Mouse (Mus musculus) stomach, embryonic 14.5 days (tissue): ENCODE measurements around the gene Esp24. TPM values are rescaled to one million over a fixed set of nuclear protein-coding genes. Genes with fewer than 3 reads are reported as not detected.
"Not testable (repeated sequence)": the region's sequence is repeated elsewhere in the genome, so short reads cannot be mapped to it uniquely, and the experiment has no call there.

Experiments
- ATAC-seq: fragments of 200-750 bp; cut with Nextera tagmentation; 2 replicates; pipeline ENCODE4 v1.8.0; 2017; ENCODE audit warnings: low read depth, moderate TSS enrichment; ENCODE audit not compliant: insufficient number of reproducible peaks, insufficient read depth, low FRiP score
- H3K27ac ChIP-seq: fragments of 300-500 bp; sonication (generic); 2 replicates; pipeline ENCODE4 v1.5.1; 2014; ENCODE audit warnings: mild to moderate bottlenecking, low read length, moderate library complexity, mixed read lengths
- H3K27me3 ChIP-seq: fragments of 300-500 bp; sonication (generic); 2 replicates; pipeline ENCODE4 v1.6.1; 2014; ENCODE audit warnings: low read length, control low read depth, mixed read lengths; ENCODE audit not compliant: control insufficient read depth, insufficient read depth
- H3K36me3 ChIP-seq: fragments of 300-500 bp; sonication (generic); 2 replicates; pipeline ENCODE4 v1.6.1; 2014; ENCODE audit warnings: mild to moderate bottlenecking, control low read depth, low read length, moderate library complexity, mixed read lengths; ENCODE audit not compliant: control insufficient read depth, insufficient read depth
- H3K4me1 ChIP-seq: fragments of 300-500 bp; sonication (generic); 2 replicates; pipeline ENCODE4 v1.6.1; 2014; ENCODE audit warnings: low read length, control low read depth, mixed read lengths; ENCODE audit not compliant: control insufficient read depth, insufficient read depth
- H3K4me2 ChIP-seq: fragments of 300-500 bp; sonication (generic); replicated peaks from 2 replicates; pipeline ENCODE4 v1.6.1; 2014; ENCODE audit warnings: low read depth, low read length, control low read depth
- H3K4me3 ChIP-seq: fragments of 300-500 bp; sonication (generic); 2 replicates; pipeline ENCODE4 v1.5.1; 2014; ENCODE audit warnings: low read depth, low read length, control low read depth
- H3K9ac ChIP-seq: fragments of 300-500 bp; sonication (generic); replicated peaks from 2 replicates; pipeline ENCODE4 v1.6.1; 2014; ENCODE audit warnings: low read depth, mild to moderate bottlenecking, control low read depth, low read length, moderate library complexity, mixed read lengths
- H3K9me3 ChIP-seq: fragments of 300-500 bp; sonication (generic); 2 replicates; pipeline ENCODE4 v1.6.1; 2016; ENCODE audit warnings: low read depth, low read length, control low read depth; ENCODE audit not compliant: control insufficient read depth
- WGBS: fragments of 180-500 bp; shearing (Covaris S2); extraction: QIAGEN DNeasy Blood & Tissue Kit; methylation state at CpG from one replicate; pipeline ENCODE4 v1.1.7; 2014; 5-methylcytosine and 5-hydroxymethylcytosine counted together
- polyA plus RNA-seq: library from polyadenylated mRNA; unstranded; fragments of >200 nt; fragmentation: Nextera tagmentation; extraction: Ambion mirVana; gene quantifications from 2 replicates; pipeline ENCODE4 v1.2.1, GENCODE M21; 2014

Esp24 gene
- not detected in 2 replicates for polyA plus RNA-seq

DNA sequence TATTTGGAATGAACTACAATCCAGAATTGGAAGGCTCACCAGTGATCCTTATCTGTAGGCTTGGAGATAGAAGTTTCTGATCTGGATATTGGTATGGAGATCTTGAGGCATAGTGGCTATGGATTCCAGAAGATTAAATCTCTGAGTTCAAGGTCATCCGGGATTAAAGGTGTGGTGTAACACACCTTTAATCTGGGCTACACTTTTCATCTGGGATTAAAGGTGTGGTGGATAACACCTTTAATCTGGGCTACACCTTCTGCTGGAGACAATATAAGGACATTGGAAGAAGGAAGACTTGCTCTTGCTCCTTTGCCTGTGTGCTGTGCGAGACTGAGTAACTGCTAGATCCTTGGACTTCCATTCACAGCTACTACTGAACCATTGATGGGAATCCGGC is at the start of gene Esp24:
Gene Esp24 (plus strand): TSS at position 301 of the 400 bp plus-strand sequence.
- not testable (repeated sequence) for H3K9ac ChIP-seq, H3K4me1 ChIP-seq, H3K4me2 ChIP-seq, H3K36me3 ChIP-seq, H3K4me3 ChIP-seq, H3K27me3 ChIP-seq, H3K27ac ChIP-seq, ATAC-seq, H3K9me3 ChIP-seq
- WGBS: 83% methylated on average over 3 of the region's 3 CpGs

DNA sequence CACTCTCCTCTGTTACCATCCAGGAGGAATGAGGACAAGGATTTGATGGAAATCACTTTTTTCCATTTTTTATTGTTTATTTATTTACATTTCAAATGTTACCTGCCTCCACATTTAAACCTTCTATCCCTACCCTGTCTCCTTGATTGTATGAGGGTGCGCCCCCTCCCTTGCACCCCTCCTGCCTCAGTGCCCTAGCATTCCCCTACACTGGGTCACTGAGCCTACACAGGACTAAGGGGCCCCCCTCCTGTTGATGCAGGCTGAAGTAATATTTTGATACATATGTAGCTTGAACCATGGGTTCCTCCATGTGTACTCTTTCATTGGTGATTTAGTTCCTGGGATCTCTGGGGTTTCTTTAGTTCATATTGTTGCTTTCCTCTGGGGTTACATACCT is 26.6 kb upstream of the Esp24 start:
- H3K4me1 ChIP-seq: no peaks in the 10 kb centered on the region
- H3K27ac ChIP-seq: no peak overlapping the region
- no peak for ATAC-seq
- 83% methylated on average over 1 of the region's 1 CpGs for whole genome bisulfite sequencing
- no peaks in the 10 kb centered on the region for H3K9me3 ChIP-seq
- H3K9ac ChIP-seq: no peak overlapping the region
- H3K36me3 ChIP-seq: no peaks in the 10 kb centered on the region
- H3K4me2 ChIP-seq: no peak overlapping the region
- H3K27me3 ChIP-seq: no peaks in the 10 kb centered on the region
- H3K4me3 ChIP-seq: no peak overlapping the region

DNA sequence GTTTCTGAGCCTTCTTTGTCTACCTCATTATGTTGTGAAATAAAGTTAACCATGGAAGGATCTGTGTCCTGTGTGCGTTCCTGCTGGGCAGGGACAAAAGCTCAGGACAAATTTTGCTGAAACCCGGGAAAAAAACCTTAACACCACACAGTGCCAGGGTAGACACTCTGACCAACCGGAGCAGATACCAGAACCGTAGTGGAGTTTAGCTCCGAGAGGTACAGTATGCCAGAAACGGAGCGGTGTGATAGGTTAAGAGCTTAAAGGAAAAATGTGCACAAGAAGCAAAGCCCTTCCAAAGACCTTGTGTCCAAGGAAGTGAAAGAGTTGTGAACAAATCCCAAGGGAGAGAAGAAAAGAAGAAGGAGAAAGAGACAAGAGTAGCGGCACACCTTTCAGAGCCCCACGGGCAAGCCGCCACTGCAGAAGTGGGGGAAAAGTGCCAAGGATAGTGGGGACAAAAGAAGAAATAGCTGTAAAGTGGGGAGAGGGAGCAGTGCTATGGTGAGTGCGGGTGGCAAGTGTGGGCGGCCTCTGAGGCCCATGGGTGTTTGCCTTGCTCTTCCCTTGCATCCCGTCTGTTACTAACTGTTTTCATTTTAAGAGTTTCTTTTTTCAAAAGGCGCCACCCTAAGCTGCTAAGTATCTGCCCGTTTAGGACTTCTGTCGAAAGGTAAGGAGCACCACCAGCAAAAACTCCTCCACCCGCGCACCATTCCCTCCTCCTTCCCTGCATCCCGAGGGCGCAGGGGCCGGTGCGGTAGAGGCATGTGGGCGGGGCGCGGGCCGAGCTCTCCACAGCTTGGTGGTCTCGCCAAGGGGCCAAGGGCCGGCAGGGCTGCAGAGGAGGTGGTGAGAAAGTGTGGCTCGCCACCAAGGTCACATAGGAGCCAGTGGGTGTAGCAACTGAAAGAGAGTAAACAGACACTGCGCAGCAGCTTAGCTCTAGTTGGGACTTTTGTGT is 25.5 kb upstream of the Esp24 start:
- 38% methylated on average over 30 of the region's 30 CpGs for WGBS
- no peaks in the 10 kb centered on the region for H3K9me3 ChIP-seq
- ATAC-seq: no peak

DNA sequence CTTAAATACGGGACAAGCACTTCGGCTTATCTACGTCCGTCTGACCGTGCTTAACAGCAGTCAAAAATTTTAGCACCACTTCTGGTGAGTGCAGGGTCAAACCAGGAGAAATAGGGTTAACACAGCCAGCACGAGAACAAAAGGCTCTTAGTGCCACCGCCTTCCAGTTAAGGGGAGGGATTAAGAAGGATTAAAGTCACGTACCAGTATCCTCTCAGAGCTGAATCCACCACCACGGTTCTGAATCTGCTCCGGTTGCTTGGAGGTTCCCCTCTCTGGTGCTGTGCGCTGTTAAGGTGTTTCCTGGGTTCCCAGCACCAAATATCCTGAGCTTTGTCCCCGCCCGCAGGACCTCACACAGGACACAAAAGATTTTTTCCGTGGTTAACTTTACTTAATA is 19.3 kb upstream of the Esp24 start:
- H3K9ac ChIP-seq: no peak overlapping the region
- H3K27ac ChIP-seq: no peak overlapping the region
- H3K36me3 ChIP-seq: no peaks in the 10 kb centered on the region
- WGBS: 64% methylated on average over 14 of the region's 14 CpGs
- H3K4me1 ChIP-seq: no peaks in the 10 kb centered on the region
- no peak overlapping the region for H3K4me3 ChIP-seq
- no peaks in the 10 kb centered on the region for H3K27me3 ChIP-seq
- ATAC-seq: no peak
- no peak overlapping the region for H3K4me2 ChIP-seq
- peaks cover 3% of the 10 kb centered on the region; the same call in 1 of the 2 replicates for H3K9me3 ChIP-seq

More for the DNA sequence above, 25.5 kb upstream of the Esp24 start:
- Histone ChIP-seq H3K27ac (no peak overlapping the region), H3K36me3 (no peaks in the 10 kb centered on the region), H3K4me1 (no peaks in the 10 kb centered on the region), H3K4me2 (peak overlapping the region; percentile 22; the same call in 1 of the 2 replicates), H3K9ac (no peak overlapping the region), H3K4me3 (no peak overlapping the region), H3K27me3 (no peaks in the 10 kb centered on the region)

- no peak for ATAC-seq
- Histone ChIP-seq H3K27ac (no peak within 1 kb of the TSS), H3K9ac (no peak within 1 kb of the TSS), H3K4me1 (no peaks in the 10 kb centered on the region), H3K27me3 (no peaks in the 10 kb centered on the region), H3K36me3 (no peaks in the 10 kb centered on the region), H3K4me3 (no peak within 1 kb of the TSS), H3K4me2 (no peak within 1 kb of the TSS), H3K9me3 (no peaks in the 10 kb centered on the region)
Measured at GRCm38 (mm10) chr17:39043241-39043640, 6.7 kb downstream of the Esp24 start, which contains the start of gene Gm21903. Gene Gm21903, minus strand, starts transcription at chr17:39043341.

GRCm38 (mm10) chr17:39063641-39064040 is 27.1 kb downstream of the Esp24 start:
- Histone ChIP-seq H3K4me1 (no peaks in the 10 kb centered on the region), H3K4me2 (no peak overlapping the region), H3K27me3 (no peaks in the 10 kb centered on the region), H3K27ac (no peak overlapping the region), H3K4me3 (no peak overlapping the region), H3K9ac (no peak overlapping the region), H3K9me3 (no peaks in the 10 kb centered on the region; the same call in 1 of the 2 replicates), H3K36me3 (no peaks in the 10 kb centered on the region)
- ATAC-seq: no peak

DNA sequence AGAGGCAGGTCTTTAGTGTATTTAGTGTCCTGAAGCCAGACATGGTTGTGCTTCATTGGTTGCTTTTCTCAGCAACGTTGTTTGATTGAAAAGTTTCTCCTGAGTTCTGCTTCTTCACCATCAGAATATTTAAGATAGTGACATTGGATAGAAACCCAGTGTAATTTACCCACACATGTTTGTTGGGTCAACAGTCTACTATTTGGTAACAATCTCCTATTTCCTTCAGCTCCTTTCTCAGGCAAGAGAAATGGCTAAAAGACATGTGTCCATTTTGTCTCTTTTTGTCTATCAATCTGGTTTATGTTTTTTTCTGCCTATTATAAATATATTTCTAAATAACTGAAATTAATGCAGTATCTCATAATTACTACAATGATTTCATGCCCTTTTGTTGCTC is 40.4 kb downstream of the Esp24 start, which contains the start of gene Esp23:
Gene Esp23 (minus strand): TSS at position 101 of the 400 bp plus-strand sequence.
- Histone ChIP-seq H3K36me3 (no peaks in the 10 kb centered on the region), H3K9ac (no peak within 1 kb of the TSS), H3K9me3 (no peaks in the 10 kb centered on the region), H3K4me1 (no peaks in the 10 kb centered on the region), H3K4me2 (no peak within 1 kb of the TSS), H3K4me3 (no peak within 1 kb of the TSS), H3K27ac (no peak within 1 kb of the TSS), H3K27me3 (no peaks in the 10 kb centered on the region)
- 55% methylated on average over 1 of the region's 1 CpGs for WGBS
- no peak for ATAC-seq
